Mouse (Mus musculus) megakaryocyte, embryonic 14.5 days (primary cell): ENCODE data around the gene Zfp217. TPM values are rescaled to one million over a fixed set of nuclear protein-coding genes. Genes with fewer than 3 reads are reported as not detected.

Source experiments
- H3K27me3 ChIP-seq: replicated peaks from 2 replicates; pipeline ENCODE3; 2012; ENCODE audit warnings: inconsistent platforms
- H3K36me3 ChIP-seq: replicated peaks from 2 replicates; pipeline ENCODE3; 2012; ENCODE audit warnings: low read length, inconsistent platforms, mixed read lengths
- H3K4me1 ChIP-seq: 2 replicates; pipeline ENCODE4 v1.6.1; 2012; ENCODE audit warnings: inconsistent platforms
- H3K4me3 ChIP-seq: replicated peaks from 2 replicates; pipeline ENCODE3; 2012; ENCODE audit warnings: moderate library complexity, mild to moderate bottlenecking, inconsistent platforms
- H3K9me3 ChIP-seq: 2 replicates; pipeline ENCODE4 v1.6.1; 2012; ENCODE audit warnings: inconsistent platforms
- FLI1 ChIP-seq: IDR thresholded peaks from 2 replicates; pipeline ENCODE4 v1.6.1; 2012; ENCODE audit warnings: low read length, inconsistent platforms, mixed read lengths
- GATA1 ChIP-seq: IDR thresholded peaks from 3 replicates; pipeline ENCODE4 v1.6.1; 2012; ENCODE audit warnings: mixed read lengths, low read length, inconsistent platforms, borderline replicate concordance
- polyA plus RNA-seq: library from polyadenylated mRNA; stranded (reverse); fragments of >175 nt; gene quantifications from 2 replicates; pipeline ENCODE4 v1.2.3, GENCODE M21; 2012; ENCODE audit warnings: low replicate concordance; ENCODE audit not compliant: insufficient read depth

Zfp217 gene
- polyA plus RNA-seq, 1 experiment = 3.0 TPM

GRCm38 (mm10) chr2:170129923-170130779 is 17.8 kb downstream of the Zfp217 start:
- TF ChIP-seq FLI1 = no peak
- TF ChIP-seq GATA1 = no peak
- H3K4me1 ChIP-seq = peaks cover 66% of the 10 kb centered on the region
- no peaks in the 10 kb centered on the region for H3K27me3 ChIP-seq
- no peaks in the 10 kb centered on the region for H3K9me3 ChIP-seq
- peaks cover 23% of the 10 kb centered on the region for H3K36me3 ChIP-seq
- H3K4me3 ChIP-seq = peak overlapping the region; percentile 96

- TF ChIP-seq GATA1 (no peak), FLI1 (no peak)
- no peaks in the 10 kb centered on the region for H3K27me3 ChIP-seq
- H3K4me1 ChIP-seq = peaks cover 65% of the 10 kb centered on the region
- no peaks in the 10 kb centered on the region for H3K9me3 ChIP-seq
- peaks cover 28% of the 10 kb centered on the region for H3K36me3 ChIP-seq
- H3K4me3 ChIP-seq = peak overlapping the region; percentile 96
Observed at GRCm38 (mm10) chr2:170129248-170129922, 18.5 kb downstream of the Zfp217 start.

GRCm38 (mm10) chr2:170128461-170129247 is 19.2 kb downstream of the Zfp217 start:
- TF ChIP-seq FLI1 (no peak), GATA1 (no peak)
- peak overlapping the region; percentile 96 for H3K4me3 ChIP-seq
- H3K36me3 ChIP-seq = peaks cover 35% of the 10 kb centered on the region
- peaks cover 65% of the 10 kb centered on the region for H3K4me1 ChIP-seq
- H3K27me3 ChIP-seq = no peaks in the 10 kb centered on the region
- H3K9me3 ChIP-seq = no peaks in the 10 kb centered on the region

- peaks cover 68% of the 10 kb centered on the region for H3K4me1 ChIP-seq
Observed at GRCm38 (mm10) chr2:170127523-170127922, 20.4 kb downstream of the Zfp217 start.

GRCm38 (mm10) chr2:170126266-170126665 is 21.6 kb downstream of the Zfp217 start:
- Histone ChIP-seq H3K9me3 (no peaks in the 10 kb centered on the region), H3K27me3 (no peaks in the 10 kb centered on the region), H3K36me3 (peaks cover 56% of the 10 kb centered on the region), H3K4me3 (no peak overlapping the region), H3K4me1 (peaks cover 79% of the 10 kb centered on the region)
- TF ChIP-seq GATA1 (no peak), FLI1 (no peak)

More at GRCm38 (mm10) chr2:170127523-170127922, 20.4 kb downstream of the Zfp217 start:
- no peaks in the 10 kb centered on the region for H3K27me3 ChIP-seq
- peak overlapping the region; percentile 78 for H3K4me3 ChIP-seq
- no peaks in the 10 kb centered on the region for H3K9me3 ChIP-seq
- TF ChIP-seq GATA1 (no peak), FLI1 (no peak)
- peaks cover 45% of the 10 kb centered on the region for H3K36me3 ChIP-seq

- Histone ChIP-seq H3K27me3 (no peaks in the 10 kb centered on the region), H3K4me3 (no peak overlapping the region), H3K36me3 (peaks cover 93% of the 10 kb centered on the region), H3K4me1 (peaks cover 90% of the 10 kb centered on the region), H3K9me3 (no peaks in the 10 kb centered on the region)
- TF ChIP-seq FLI1 (no peak), GATA1 (no peak)
Observed at GRCm38 (mm10) chr2:170122197-170122596, 25.7 kb downstream of the Zfp217 start.

GRCm38 (mm10) chr2:170120139-170121027 is 27.5 kb downstream of the Zfp217 start:
- TF ChIP-seq GATA1 (no peak), FLI1 (no peak)
- H3K4me3 ChIP-seq = no peak overlapping the region
- peaks cover 94% of the 10 kb centered on the region for H3K36me3 ChIP-seq
- H3K9me3 ChIP-seq = no peaks in the 10 kb centered on the region
- H3K4me1 ChIP-seq = peaks cover 88% of the 10 kb centered on the region
- no peaks in the 10 kb centered on the region for H3K27me3 ChIP-seq

- H3K4me3 ChIP-seq = no peak overlapping the region
- H3K36me3 ChIP-seq = peaks cover 98% of the 10 kb centered on the region
- peaks cover 86% of the 10 kb centered on the region for H3K4me1 ChIP-seq
- no peaks in the 10 kb centered on the region for H3K27me3 ChIP-seq
- no peaks in the 10 kb centered on the region for H3K9me3 ChIP-seq
- TF ChIP-seq FLI1 (no peak), GATA1 (no peak)
Observed at GRCm38 (mm10) chr2:170116704-170117281, 31.1 kb downstream of the Zfp217 start.
